Mouse (Mus musculus) kidney, adult 2 months (tissue): ENCODE results near the gene Srsf5.

Experiments
- CTCF ChIP-seq: fragments of 200-500 bp; conservative IDR thresholded peaks from 2 replicates; pipeline ENCODE4 v1.5.1; 2011; ENCODE audit warnings: low read depth, mild to moderate bottlenecking, control low read depth, low read length, moderate library complexity, mixed read lengths; ENCODE audit not compliant: insufficient read depth, insufficient read length
- POLR2A ChIP-seq: fragments of 200-500 bp; IDR thresholded peaks from one replicate; pipeline ENCODE4 v1.6.1; 2011; ENCODE audit warnings: low read depth, low read length, control low read depth

GRCm38 (mm10) chr12:80921301-80921700 is 24.0 kb upstream of the Srsf5 start:
- TF ChIP-seq CTCF (no peak), POLR2A (no peak)
